Mouse (Mus musculus) lung, adult 2 months (tissue): ENCODE results near the gene Itk.

Experiments used
- CTCF ChIP-seq: fragments of 200-500 bp; IDR thresholded peaks from 2 replicates; pipeline ENCODE4 v1.5.1; 2011; ENCODE audit warnings: mild to moderate bottlenecking, low read length, control low read depth; ENCODE audit not compliant: insufficient read depth
- POLR2A ChIP-seq: fragments of 200-500 bp; IDR thresholded peaks from 2 replicates; pipeline ENCODE4 v1.6.1; 2011; ENCODE audit warnings: low read depth, mild to moderate bottlenecking, control low read depth, low read length, borderline replicate concordance; ENCODE audit errors: extremely low read depth

- no peak for TF ChIP-seq POLR2A
- TF ChIP-seq CTCF: no peak
Measured at GRCm38 (mm10) chr11:46387061-46387460, 2.3 kb downstream of the Itk start.
